Mouse (Mus musculus): Measurements from ENCODE around the gene Slc27a5.

DNA sequence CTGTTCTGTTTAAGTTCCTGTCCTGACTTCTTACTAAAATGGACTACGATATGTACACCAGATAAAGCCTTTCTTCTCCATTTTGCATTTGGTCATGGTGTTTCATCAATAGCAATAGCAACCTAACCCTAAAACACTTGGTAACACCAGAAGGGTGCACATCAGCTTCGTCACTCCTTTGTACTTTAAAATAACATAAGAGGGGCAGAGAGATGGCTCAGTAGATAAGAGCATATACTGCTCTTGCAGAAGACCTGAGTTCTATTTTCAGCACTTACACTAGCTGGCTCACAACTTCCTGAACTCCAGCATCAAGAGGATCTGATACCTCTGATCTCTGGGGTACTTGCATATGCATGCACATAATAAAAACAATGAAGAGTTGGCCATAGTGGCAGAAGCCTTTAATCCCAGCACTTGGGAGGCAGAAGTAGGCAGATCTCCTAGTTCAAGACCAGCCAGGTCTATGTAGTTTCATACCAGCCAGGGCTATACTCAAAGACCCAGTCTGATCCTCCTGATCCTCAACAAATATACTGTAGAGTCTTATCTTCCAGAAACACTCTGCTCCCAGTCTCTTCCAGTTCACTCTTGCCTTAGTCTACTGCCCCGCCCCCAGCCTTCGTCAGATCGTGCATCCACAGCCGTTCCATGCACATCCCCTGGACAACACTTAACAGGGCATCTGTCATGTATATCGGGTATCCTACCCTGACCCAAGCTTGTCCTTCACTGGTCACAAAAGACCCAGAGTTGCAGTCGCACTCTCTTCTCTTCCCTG is 10.4 kb downstream of the Slc27a5 start:
- TF ChIP-seq CTCF (IDR thresholded peaks at IDR 0.05; ENCODE audit: borderline replicate concordance, control insufficient read depth, extremely low read depth, insufficient read depth, low read length, poor library complexity) (no peak), POLR2A (IDR thresholded peaks at IDR 0.05; ENCODE audit: control insufficient read depth, extremely low read depth, insufficient read depth, low read length, poor library complexity) (no peak)
